Mouse (Mus musculus) E14TG2a.4 (cell line): ENCODE results near the gene Nos1ap.

Experiments
- H3K27me3 ChIP-seq: 2 replicates; pipeline ENCODE4 v1.6.1; 2014; ENCODE audit warnings: low read length, control low read depth; ENCODE audit not compliant: insufficient read depth
- H3K36me3 ChIP-seq: 2 replicates; pipeline ENCODE4 v1.6.1; 2014; ENCODE audit warnings: low read length, control low read depth; ENCODE audit not compliant: insufficient read depth
- H3K4me1 ChIP-seq: replicated peaks from 2 replicates; pipeline ENCODE4 v1.6.1; 2014; ENCODE audit warnings: low read depth, low read length, control low read depth
- H3K4me3 ChIP-seq: replicated peaks from 2 replicates; pipeline ENCODE4 v1.5.1; 2014; ENCODE audit warnings: mild to moderate bottlenecking, low read length
- H3K9me3 ChIP-seq: 2 replicates; pipeline ENCODE4 v1.6.1; 2014; ENCODE audit warnings: low read length, control low read depth
- CTCF ChIP-seq: conservative IDR thresholded peaks from 2 replicates; pipeline ENCODE4 v1.5.1; 2014; ENCODE audit warnings: low read length
- NANOG ChIP-seq: IDR thresholded peaks from 2 replicates; pipeline ENCODE4 v1.6.1; 2014; ENCODE audit warnings: borderline replicate concordance, low read length, mixed read lengths
- POU5F1 ChIP-seq: IDR thresholded peaks from 2 replicates; pipeline ENCODE4 v1.6.1; 2014; ENCODE audit warnings: low read length, borderline replicate concordance

The Nos1ap gene

DNA sequence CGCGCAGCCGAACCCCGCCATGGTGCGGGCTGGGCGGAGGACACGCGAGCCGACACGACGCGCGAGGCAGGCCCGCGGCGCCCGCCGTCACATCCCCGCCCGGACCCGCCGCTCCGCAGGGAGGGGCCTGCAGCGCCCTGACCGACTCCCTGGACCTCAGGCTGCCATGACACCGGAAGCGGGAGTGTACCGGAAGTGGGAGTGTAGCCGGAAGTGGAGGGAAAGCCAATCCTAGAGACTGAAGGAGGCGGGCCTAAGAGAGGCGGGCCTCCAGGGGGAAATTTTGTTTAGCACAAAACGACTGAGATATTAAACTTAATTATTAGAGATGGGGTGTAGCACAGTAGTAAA lies 334.1 kb downstream of the Nos1ap start:
- TF ChIP-seq CTCF (no peak), POU5F1 (no peak), NANOG (no peak)
- Histone ChIP-seq H3K4me1 (peaks cover 6% of the 10 kb centered on the region; the same call in 1 of the 2 replicates), H3K36me3 (no peaks in the 10 kb centered on the region), H3K9me3 (no peaks in the 10 kb centered on the region), H3K4me3 (peak overlapping the region; percentile 35; the same call in 1 of the 2 replicates), H3K27me3 (no peaks in the 10 kb centered on the region)

DNA sequence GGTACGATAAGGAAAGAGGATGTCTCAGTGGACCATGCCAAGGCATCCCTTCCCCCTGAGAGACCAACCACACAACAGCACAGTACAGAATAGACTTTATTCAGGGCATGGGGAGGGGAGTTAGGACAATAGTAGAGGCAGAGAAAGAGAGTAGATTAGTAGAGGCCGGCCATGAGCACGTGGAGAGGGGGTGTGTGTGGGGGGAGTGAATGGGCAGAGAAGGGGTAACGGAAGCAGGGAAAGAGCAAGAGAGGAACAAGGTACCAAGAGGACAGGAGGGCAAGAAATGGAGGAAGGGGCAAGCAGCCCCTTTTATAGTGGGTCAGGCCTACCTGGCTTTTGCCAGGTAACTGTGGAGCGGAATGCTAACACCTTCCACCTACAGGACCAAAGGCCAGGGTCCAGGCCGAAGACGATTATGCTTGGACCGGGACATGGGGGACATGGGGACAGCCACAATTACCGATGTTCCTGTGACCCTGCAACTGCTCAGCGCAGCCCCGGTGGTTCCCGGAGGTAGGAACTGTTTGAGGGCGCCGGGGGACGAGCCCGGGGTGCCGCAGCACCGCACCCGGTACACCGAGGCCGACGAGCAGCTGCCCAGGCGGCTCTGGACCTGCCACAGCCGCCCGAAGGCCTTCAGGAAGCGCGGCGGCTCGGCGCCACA lies 334.6 kb downstream of the Nos1ap start:
- H3K9me3 ChIP-seq = no peaks in the 10 kb centered on the region
- H3K4me3 ChIP-seq = peak overlapping the region; percentile 49
- no peak for TF ChIP-seq CTCF
- TF ChIP-seq NANOG = no peak
- no peak for TF ChIP-seq POU5F1

More for the DNA sequence above, 334.6 kb downstream of the Nos1ap start:
- Histone ChIP-seq H3K27me3 (no peaks in the 10 kb centered on the region), H3K36me3 (no peaks in the 10 kb centered on the region), H3K4me1 (peaks cover 6% of the 10 kb centered on the region; the same call in 1 of the 2 replicates)
